Mouse (Mus musculus): ENCODE data around the gene Cep95.
"Not testable (repeated sequence)": the region's sequence is repeated elsewhere in the genome, so short reads cannot be mapped to it uniquely, and the experiment has no call there.

The Cep95 gene

GRCm38 (mm10) chr11:106776960-106777359 lies 12.1 kb upstream of the Cep95 start:
- no peak for DNase-seq (ENCODE audit: low spot score in 2 of 2)

GRCm38 (mm10) chr11:106777395-106777794 lies 11.7 kb upstream of the Cep95 start:
- DNase-seq (ENCODE audit: low spot score in 2 of 2) = no peak

- no peak for DNase-seq (ENCODE audit: low spot score in 2 of 2)
Observed at GRCm38 (mm10) chr11:106778132-106778531, 10.9 kb upstream of the Cep95 start.

- no peak for DNase-seq (ENCODE audit: low spot score in 2 of 2)
Observed at GRCm38 (mm10) chr11:106778589-106779387, 10.3 kb upstream of the Cep95 start.

GRCm38 (mm10) chr11:106779388-106780088 lies 9.5 kb upstream of the Cep95 start, which contains the start of gene Polg2:
Gene Polg2 (minus strand): TSS chr11:106779537.
- peak; percentile 94 to 95 for DNase-seq (ENCODE audit: low spot score in 2 of 2)

GRCm38 (mm10) chr11:106780089-106780425 lies 9.0 kb upstream of the Cep95 start:
- no peak for DNase-seq (ENCODE audit: low spot score in 2 of 2)

GRCm38 (mm10) chr11:106780590-106781220 lies 8.3 kb upstream of the Cep95 start:
- no peak for DNase-seq (ENCODE audit: low spot score in 2 of 2)

GRCm38 (mm10) chr11:106782271-106782670 lies 6.8 kb upstream of the Cep95 start:
- DNase-seq (ENCODE audit: low spot score in 2 of 2) = not testable (repeated sequence)

- peak in 1 of 2 experiments; percentile 12 for DNase-seq (ENCODE audit: low spot score in 2 of 2)
Observed at GRCm38 (mm10) chr11:106782841-106783764, 5.9 kb upstream of the Cep95 start.

GRCm38 (mm10) chr11:106784476-106784875 lies 4.6 kb upstream of the Cep95 start:
- no peak for DNase-seq (ENCODE audit: low spot score in 2 of 2)

GRCm38 (mm10) chr11:106785043-106785442 lies 4.0 kb upstream of the Cep95 start:
- no peak for DNase-seq (ENCODE audit: low spot score in 2 of 2)

- peak; percentile 74 to 85 for DNase-seq (ENCODE audit: low spot score in 2 of 2)
Observed at GRCm38 (mm10) chr11:106787131-106788025, 1.7 kb upstream of the Cep95 start.

GRCm38 (mm10) chr11:106788026-106788774 lies 852 bp upstream of the Cep95 start:
- DNase-seq (ENCODE audit: low spot score in 2 of 2) = peak; percentile 99

GRCm38 (mm10) chr11:106789649-106790048 lies 597 bp downstream of the Cep95 start:
- DNase-seq (ENCODE audit: low spot score in 2 of 2) = no peak

GRCm38 (mm10) chr11:106793846-106794245 lies 4.8 kb downstream of the Cep95 start:
- no peak for DNase-seq (ENCODE audit: low spot score in 2 of 2)

- DNase-seq (ENCODE audit: low spot score in 2 of 2) = no peak
Observed at GRCm38 (mm10) chr11:106795679-106796078, 6.6 kb downstream of the Cep95 start.

GRCm38 (mm10) chr11:106802069-106802627 lies 13.1 kb downstream of the Cep95 start:
- no peak for DNase-seq (ENCODE audit: low spot score in 2 of 2)

- not testable (repeated sequence) for DNase-seq (ENCODE audit: low spot score in 2 of 2)
Observed at GRCm38 (mm10) chr11:106807442-106807841, 18.4 kb downstream of the Cep95 start.

GRCm38 (mm10) chr11:106812410-106813136 lies 23.5 kb downstream of the Cep95 start:
- DNase-seq (ENCODE audit: low spot score in 2 of 2) = no peak

All from natural killer cell, adult 2 months (primary cell).